In genomic region chr10:90431527-90431926, GRCm38 (mm10) we compare ENCODE assay signal across 17 mouse cellular contexts.
DNase-seq lines count a peak whose midpoint lies in the region; ATAC-seq and TF ChIP-seq lines count a peak whose summit lies in the region.
"Had no signal": no experiment of that assay in that cellular context is flagged by ENCODE, and none has a peak within 500 bp of the region (broad histone marks: within the 10 kb centered on the region; RNA-seq: fewer than 3 reads in every experiment).

No protein-coding gene starts in this region.

- H3K4me2 ChIP-seq in kidney, embryonic 15.5 days, result peak overlapping the region; percentile 49; the same call in 1 of the 2 replicates
- H3K4me2 ChIP-seq in kidney, postnatal 0 days (ENCODE audit: low read length), result no peak overlapping the region
- H3K4me2 ChIP-seq in forebrain, postnatal 0 days (ENCODE audit: low read depth), result no peak overlapping the region
- H3K4me2 ChIP-seq: heart, embryonic 11.5 days; heart, embryonic 15.5 days had no signal

- no peak overlapping the region for H3K4me3 ChIP-seq in kidney, adult 2 months (ENCODE audit: insufficient read depth, low read depth, low read length)
- H3K4me3 ChIP-seq in layer of hippocampus, adult 2 months, result no peak overlapping the region
- H3K4me3 ChIP-seq in kidney, embryonic 15.5 days (replicated peaks), result no peak overlapping the region
- no peak overlapping the region for H3K4me3 ChIP-seq in kidney, postnatal 0 days (replicated peaks; ENCODE audit: low read depth, low read length)
- no peak overlapping the region for H3K4me3 ChIP-seq in forebrain, postnatal 0 days (ENCODE audit: low read depth, low read length)
- H3K4me3 ChIP-seq: heart, adult 2 months; heart, embryonic 15.5 days; hindbrain, embryonic 13.5 days had no signal

- no peak overlapping the region for H3K9ac ChIP-seq in kidney, embryonic 15.5 days
- no peak overlapping the region for H3K9ac ChIP-seq in kidney, postnatal 0 days (ENCODE audit: low read depth, low read length)
- H3K9ac ChIP-seq in forebrain, postnatal 0 days, result no peak overlapping the region
- H3K9ac ChIP-seq: heart, embryonic 15.5 days; hindbrain, embryonic 13.5 days had no signal

- H3K27me3 ChIP-seq in kidney, adult 2 months (replicated peaks; ENCODE audit: control insufficient read depth, insufficient read depth, low read length), result no peaks in the 10 kb centered on the region
- no peaks in the 10 kb centered on the region for H3K27me3 ChIP-seq in kidney, embryonic 15.5 days
- H3K27me3 ChIP-seq in kidney, postnatal 0 days (ENCODE audit: insufficient read depth, low read length), result no peaks in the 10 kb centered on the region
- H3K27me3 ChIP-seq in forebrain, postnatal 0 days (ENCODE audit: insufficient read depth, low read length), result no peaks in the 10 kb centered on the region
- H3K27me3 ChIP-seq: heart, embryonic 15.5 days; hindbrain, embryonic 13.5 days had no signal

- H3K36me3 ChIP-seq in kidney, adult 2 months (ENCODE audit: control insufficient read depth, insufficient read depth, low read length), result no peaks in the 10 kb centered on the region
- H3K36me3 ChIP-seq in kidney, embryonic 15.5 days, result no peaks in the 10 kb centered on the region
- no peaks in the 10 kb centered on the region for H3K36me3 ChIP-seq in kidney, postnatal 0 days (ENCODE audit: insufficient read depth, low read length)
- H3K36me3 ChIP-seq in forebrain, postnatal 0 days (ENCODE audit: insufficient read depth), result no peaks in the 10 kb centered on the region
- H3K36me3 ChIP-seq: heart, embryonic 15.5 days; hindbrain, embryonic 13.5 days had no signal

- 0 out of 2 replicates have a peak, but pooled peaks have one; percentile 49 for ATAC-seq in kidney, embryonic 15.5 days (replicated peaks; ENCODE audit: low FRiP score)
- ATAC-seq in kidney, postnatal 0 days (replicated peaks; ENCODE audit: low FRiP score, low read depth), result peak; percentile 33; the same call in 1 of the 2 replicates
- no peak for ATAC-seq in forebrain, postnatal 0 days
- ATAC-seq: forebrain, embryonic 14.5 days had no signal

- H3K27ac ChIP-seq in kidney, adult 2 months (ENCODE audit: insufficient read depth, low read depth, low read length), result no peak overlapping the region
- H3K27ac ChIP-seq in layer of hippocampus, adult 2 months, result peak overlapping the region; percentile 91
- no peak overlapping the region for H3K27ac ChIP-seq in kidney, embryonic 15.5 days
- H3K27ac ChIP-seq in kidney, postnatal 0 days, result no peak overlapping the region
- no peak overlapping the region for H3K27ac ChIP-seq in forebrain, postnatal 0 days (ENCODE audit: low read depth, low read length)
- H3K27ac ChIP-seq: heart, adult 2 months; heart, embryonic 15.5 days had no signal

- TF ChIP-seq CTCF in kidney, adult 2 months (conservative IDR thresholded peaks at IDR 0.05; ENCODE audit: insufficient read depth, insufficient read length, low read depth, low read length), result no peak
- no peak for TF ChIP-seq CTCF in layer of hippocampus, adult 2 months (conservative IDR thresholded peaks at IDR 0.05)
- no peak for TF ChIP-seq CTCF in kidney, postnatal 0 days (IDR thresholded peaks at IDR 0.05; ENCODE audit: low read depth)
- no peak for TF ChIP-seq CTCF in forebrain, postnatal 0 days (IDR thresholded peaks at IDR 0.05; ENCODE audit: low read depth)

- H3K9me3 ChIP-seq in kidney, embryonic 15.5 days (replicated peaks), result no peaks in the 10 kb centered on the region
- no peaks in the 10 kb centered on the region for H3K9me3 ChIP-seq in kidney, postnatal 0 days (replicated peaks; ENCODE audit: low read length)
- no peaks in the 10 kb centered on the region for H3K9me3 ChIP-seq in forebrain, postnatal 0 days (ENCODE audit: low read length)
- H3K9me3 ChIP-seq: heart, embryonic 15.5 days had no signal

- DNase-seq in kidney, adult 2 months, result peak; percentile 67
- DNase-seq in kidney, postnatal 4 days, result no peak
- DNase-seq in layer of hippocampus, adult 2 months (ENCODE audit: low spot score in 2 of 2), result no peak
- no peak for DNase-seq in layer of hippocampus, postnatal 25 days (ENCODE audit: extremely low spot score in 1 of 2, low spot score in 1 of 2)
- DNase-seq in kidney, postnatal 0 days (ENCODE audit: low spot score), result no peak
- no peak for DNase-seq in adrenal gland, adult 8-10 months
- no peak for DNase-seq in forebrain, postnatal 0 days
- DNase-seq: adrenal gland, postnatal 36 days; cerebellum, postnatal 10 days; gastrocnemius, postnatal 14 days; heart, adult 2 months; heart, postnatal 14 days had no signal

- WGBS in kidney, adult 2 months, result 16% methylated on average over 5 of the region's 5 CpGs
- WGBS in kidney, embryonic 15.5 days, result 24% methylated on average over 5 of the region's 5 CpGs
- WGBS in kidney, postnatal 0 days, result 20% methylated on average over 5 of the region's 5 CpGs
- WGBS in forebrain, postnatal 0 days, result 81% methylated on average over 5 of the region's 5 CpGs

- TF ChIP-seq POLR2A in kidney, adult 2 months (IDR thresholded peaks at IDR 0.05; ENCODE audit: low read depth, low read length), result no peak

- H3K4me1 ChIP-seq in kidney, adult 2 months (ENCODE audit: control insufficient read depth, insufficient read depth, low read length), result no peaks in the 10 kb centered on the region
- H3K4me1 ChIP-seq in kidney, embryonic 15.5 days, result 0 out of 2 replicates have a peak, but pooled peaks cover 11% of the 10 kb centered on the region
- no peaks in the 10 kb centered on the region for H3K4me1 ChIP-seq in kidney, postnatal 0 days (replicated peaks; ENCODE audit: insufficient read depth, low read length)
- H3K4me1 ChIP-seq in forebrain, postnatal 0 days (ENCODE audit: insufficient read depth), result no peaks in the 10 kb centered on the region
- H3K4me1 ChIP-seq: heart, embryonic 15.5 days had no signal
